Mouse (Mus musculus): ENCODE data around the gene Acap2.
A peak's percentile ranks its signal among the peaks of the same experiment; 100 is the strongest.

The Acap2 gene

DNA sequence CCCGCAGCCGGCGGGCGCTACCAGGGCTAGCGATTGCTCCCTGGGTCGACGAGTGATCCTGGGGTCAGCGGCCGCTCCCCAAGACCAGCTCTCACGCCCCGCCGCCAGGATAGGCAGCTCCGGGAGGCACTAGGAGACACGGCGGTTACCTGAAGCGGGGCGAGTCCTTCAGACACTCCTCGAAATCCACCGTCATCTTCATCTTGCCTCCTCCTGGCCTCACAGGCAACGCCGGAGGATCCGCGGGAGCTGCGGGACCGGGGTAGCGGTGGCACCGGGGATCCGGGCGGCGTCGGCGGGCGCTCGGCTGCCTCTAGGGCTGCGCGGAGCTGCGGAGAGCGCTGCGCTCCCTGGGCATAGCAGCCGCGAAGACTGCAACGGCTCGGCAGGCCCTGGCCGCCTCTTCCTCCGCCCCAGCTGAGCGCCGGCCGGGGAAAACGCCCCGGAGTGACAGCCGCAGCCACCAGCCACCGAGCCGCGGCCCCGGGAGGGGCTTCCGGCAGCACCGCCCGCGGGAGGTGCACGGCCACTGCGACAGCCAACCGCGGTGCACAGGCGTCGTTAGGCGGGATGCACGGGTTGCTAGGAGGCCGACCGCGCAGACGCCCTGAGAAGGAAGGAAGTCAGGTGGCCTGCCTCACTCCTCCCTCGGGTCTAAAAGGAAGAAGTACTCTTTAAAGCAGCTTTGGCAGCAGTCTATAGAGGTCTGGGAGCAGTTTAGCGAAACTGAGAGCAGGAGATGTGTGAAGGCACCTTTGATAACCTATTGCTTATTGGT lies at the start of gene Acap2:
Gene Acap2, minus strand, starts transcription at position 456 of the 778 bp plus-strand sequence.
- peak; percentile 98 for DNase-seq

- DNase-seq = no peak
These were observed 48.4 kb upstream of the Acap2 start for GRCm38 (mm10) chr16:31249401-31249800.

- no peak for DNase-seq
These were observed 47.7 kb upstream of the Acap2 start for GRCm38 (mm10) chr16:31248717-31249116.

DNA sequence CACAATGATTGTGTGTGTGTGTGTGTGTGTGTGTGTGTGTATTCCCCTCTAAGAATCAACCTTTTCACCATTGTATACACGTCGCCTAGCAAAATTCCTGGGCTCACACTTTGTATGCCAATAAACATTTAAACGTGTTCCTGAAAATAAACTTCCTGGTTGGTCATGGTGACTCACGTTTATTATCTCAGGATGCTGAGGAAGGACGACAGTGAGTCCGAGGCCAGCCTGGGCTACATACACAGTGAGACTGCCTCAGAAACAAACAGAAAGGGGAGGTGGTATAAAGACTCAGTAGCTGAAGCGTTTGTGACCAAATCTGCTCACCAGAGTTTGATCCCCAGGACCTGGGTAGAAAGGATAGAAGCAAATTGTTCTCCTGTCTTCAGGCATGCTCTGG lies 46.4 kb upstream of the Acap2 start:
- no peak for DNase-seq

DNA sequence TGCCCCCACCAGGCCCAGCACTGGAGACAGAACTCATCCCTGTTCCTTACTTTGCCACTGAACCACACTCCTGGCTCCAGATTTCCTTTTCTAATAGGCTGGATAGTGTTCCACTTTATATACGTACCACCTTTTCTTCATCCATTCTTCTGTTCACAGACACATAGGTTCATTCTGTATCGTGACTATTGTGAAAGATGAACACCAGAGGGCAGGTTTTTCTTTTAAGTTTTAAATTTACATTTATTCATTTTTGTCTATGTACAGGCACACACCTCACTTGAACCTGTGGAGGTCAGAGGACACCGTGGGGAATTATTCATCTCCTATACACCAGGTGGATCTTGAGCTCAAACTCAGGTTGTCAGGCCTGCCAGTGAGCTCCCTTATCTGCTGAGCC lies 43.0 kb upstream of the Acap2 start:
- DNase-seq = no peak

- no peak for DNase-seq
These were observed 40.4 kb upstream of the Acap2 start for GRCm38 (mm10) chr16:31241433-31241832.

DNA sequence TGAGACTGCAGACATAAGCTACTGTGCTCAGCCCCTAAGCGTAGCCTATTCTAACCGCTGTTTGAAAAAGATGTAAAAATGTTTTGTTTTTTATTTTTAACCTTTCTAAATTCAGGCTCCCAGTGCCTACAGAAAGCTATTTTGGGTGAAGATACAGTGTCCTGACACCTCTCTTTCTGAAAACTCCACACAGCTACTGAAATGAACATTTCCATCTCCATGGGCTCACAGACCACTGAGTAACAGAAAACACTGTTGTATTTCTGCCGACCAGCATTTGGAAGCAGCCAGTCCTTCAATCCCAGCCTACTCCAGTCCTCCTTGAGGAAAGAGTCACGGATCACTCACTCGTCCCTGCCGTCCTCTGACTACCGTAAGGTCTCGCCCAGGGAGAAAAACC lies 39.5 kb upstream of the Acap2 start:
- no peak for DNase-seq

GRCm38 (mm10) chr16:31238281-31238680 lies 37.2 kb upstream of the Acap2 start:
- DNase-seq = no peak

GRCm38 (mm10) chr16:31235457-31236310 lies 34.6 kb upstream of the Acap2 start:
- DNase-seq = peak in 1 of 2 experiments; percentile 21

GRCm38 (mm10) chr16:31234808-31235456 lies 33.9 kb upstream of the Acap2 start:
- DNase-seq = no peak

DNA sequence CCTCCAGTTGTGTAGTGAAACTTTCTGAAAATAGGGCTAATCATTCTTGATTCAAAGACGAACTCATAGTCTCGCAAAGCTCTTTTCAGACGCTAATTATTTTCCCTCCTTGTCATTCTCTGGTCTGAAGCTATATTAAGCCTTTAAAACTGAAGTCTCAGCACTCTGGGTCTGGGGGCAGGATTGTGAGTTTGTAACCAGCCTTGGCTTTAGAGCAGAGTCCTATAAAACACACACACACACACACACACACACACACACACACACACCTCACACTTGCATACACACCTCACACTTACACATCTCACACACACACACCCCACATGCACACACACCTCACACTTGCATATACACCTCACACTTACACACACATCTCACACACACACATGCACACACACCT lies 33.3 kb upstream of the Acap2 start:
- DNase-seq = no peak

GRCm38 (mm10) chr16:31233541-31234339 lies 32.7 kb upstream of the Acap2 start:
- peak; percentile 88 to 89 for DNase-seq

DNA sequence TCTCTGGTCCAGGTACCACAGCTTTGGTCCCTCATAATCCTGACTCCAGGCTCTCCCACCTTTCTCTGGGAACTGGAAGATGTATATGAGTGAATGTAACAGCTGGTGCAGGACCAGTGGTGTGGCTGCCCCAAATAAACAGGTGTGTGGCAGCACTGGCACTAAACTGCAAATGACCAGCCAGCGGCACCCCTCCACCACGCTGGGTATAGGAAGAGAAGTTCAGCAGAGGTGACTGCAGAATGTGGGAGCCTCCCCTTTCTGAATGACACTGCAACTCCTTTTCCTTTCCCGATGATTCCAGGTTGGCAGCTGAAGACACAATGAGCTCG lies 32.1 kb upstream of the Acap2 start:
- DNase-seq = no peak

- DNase-seq = no peak
These were observed 31.6 kb upstream of the Acap2 start for GRCm38 (mm10) chr16:31232491-31233166.

GRCm38 (mm10) chr16:31231591-31231990 lies 30.5 kb upstream of the Acap2 start:
- no peak for DNase-seq

GRCm38 (mm10) chr16:31227746-31228145 lies 26.7 kb upstream of the Acap2 start:
- no peak for DNase-seq

GRCm38 (mm10) chr16:31215271-31215670 lies 14.2 kb upstream of the Acap2 start:
- DNase-seq = no peak

DNA sequence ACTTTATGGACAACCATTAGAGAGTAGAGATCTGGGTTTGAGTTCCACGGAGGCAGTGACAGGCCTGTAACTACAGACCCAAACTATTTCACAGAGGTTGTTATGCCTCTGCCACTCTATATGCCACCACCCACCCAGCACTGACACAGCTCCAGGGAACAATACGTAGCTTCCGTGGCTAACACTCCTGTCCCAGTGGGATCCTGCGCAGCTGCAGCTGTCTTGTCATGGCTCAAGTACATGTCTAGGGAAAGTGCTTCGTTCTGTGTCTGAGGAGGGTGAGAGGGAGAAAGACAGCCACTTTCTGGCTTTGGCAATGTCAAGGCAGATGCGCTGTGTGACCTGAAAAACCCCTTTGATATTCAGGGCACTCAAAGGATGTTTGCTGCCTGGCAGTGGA lies 12.4 kb upstream of the Acap2 start:
- no peak for DNase-seq

GRCm38 (mm10) chr16:31211503-31211902 lies 10.5 kb upstream of the Acap2 start:
- peak; percentile 28 to 66 for DNase-seq

DNA sequence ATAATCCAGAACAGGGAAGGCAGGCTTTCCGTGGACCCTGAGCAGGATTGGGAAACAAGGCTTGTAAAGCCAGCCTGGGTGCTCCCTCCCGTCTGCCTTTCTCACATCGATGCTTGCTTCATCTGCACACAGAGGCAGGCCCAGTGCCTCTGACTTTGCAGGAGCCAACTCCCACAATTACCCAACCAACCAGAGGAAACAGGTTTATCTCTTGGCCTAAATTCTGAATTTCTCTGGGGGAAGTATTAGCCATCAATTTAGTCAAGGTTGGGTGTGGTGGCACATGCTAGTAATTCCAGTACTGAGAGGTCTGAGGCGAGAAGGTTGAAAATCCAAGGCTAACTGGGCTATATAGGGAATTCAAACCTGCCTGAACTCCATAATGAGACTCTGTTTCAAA lies 9.4 kb upstream of the Acap2 start:
- peak; percentile 52 to 54 for DNase-seq

- DNase-seq = peak; percentile 62 to 75
These were observed 8.9 kb upstream of the Acap2 start for GRCm38 (mm10) chr16:31209911-31210310.

- DNase-seq = no peak
These were observed 4.7 kb upstream of the Acap2 start for GRCm38 (mm10) chr16:31205726-31206125.
